Mouse (Mus musculus): ENCODE results near the gene Lmf2. TPM values are rescaled to one million over a fixed set of nuclear protein-coding genes. Genes with fewer than 3 reads are reported as not detected.

Lmf2 gene
- polyA plus RNA-seq, 1 experiment from 2014 or later: 46.1 TPM

DNA sequence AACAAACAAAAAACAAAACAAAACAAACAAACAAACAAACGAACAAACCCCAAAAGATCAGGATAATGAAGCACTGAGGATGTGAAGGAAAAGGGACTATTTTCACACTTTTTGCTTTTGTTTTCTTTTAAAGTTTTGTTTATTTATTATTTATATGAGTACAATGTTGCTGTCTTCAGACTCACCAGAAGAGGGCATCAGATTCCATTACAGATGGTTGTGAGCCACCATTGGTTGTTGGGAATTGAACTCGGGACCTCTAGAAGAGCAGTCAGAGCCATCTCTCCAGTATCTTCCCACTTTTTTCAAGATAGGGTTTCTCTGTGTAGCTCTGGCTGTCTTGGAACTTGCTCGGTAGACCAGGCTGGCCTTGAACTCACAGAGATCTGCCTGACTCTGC is 12.1 kb downstream of the Lmf2 start:
- no peaks in the 10 kb centered on the region for H3K4me1 ChIP-seq (replicated peaks; ENCODE audit: insufficient read depth, low read length)
- DNase-seq (ENCODE audit: low spot score) (no peak), ATAC-seq (replicated peaks; ENCODE audit: low FRiP score, low read depth) (no peak)
- WGBS: 90% methylated on average over 3 of the region's 3 CpGs
- no peak overlapping the region for H3K27ac ChIP-seq
- no peak overlapping the region for H3K4me2 ChIP-seq (ENCODE audit: low read length)
- peak; percentile 50 for TF ChIP-seq CTCF (IDR thresholded peaks at IDR 0.05; ENCODE audit: low read depth)
- no peaks in the 10 kb centered on the region for H3K9me3 ChIP-seq (replicated peaks; ENCODE audit: low read length)
- H3K27me3 ChIP-seq (ENCODE audit: insufficient read depth, low read length): no peaks in the 10 kb centered on the region
- H3K9ac ChIP-seq (ENCODE audit: low read depth, low read length): no peak overlapping the region
- no peak overlapping the region for H3K4me3 ChIP-seq (replicated peaks; ENCODE audit: low read depth, low read length)
- no peaks in the 10 kb centered on the region for H3K36me3 ChIP-seq (ENCODE audit: insufficient read depth, low read length)

DNA sequence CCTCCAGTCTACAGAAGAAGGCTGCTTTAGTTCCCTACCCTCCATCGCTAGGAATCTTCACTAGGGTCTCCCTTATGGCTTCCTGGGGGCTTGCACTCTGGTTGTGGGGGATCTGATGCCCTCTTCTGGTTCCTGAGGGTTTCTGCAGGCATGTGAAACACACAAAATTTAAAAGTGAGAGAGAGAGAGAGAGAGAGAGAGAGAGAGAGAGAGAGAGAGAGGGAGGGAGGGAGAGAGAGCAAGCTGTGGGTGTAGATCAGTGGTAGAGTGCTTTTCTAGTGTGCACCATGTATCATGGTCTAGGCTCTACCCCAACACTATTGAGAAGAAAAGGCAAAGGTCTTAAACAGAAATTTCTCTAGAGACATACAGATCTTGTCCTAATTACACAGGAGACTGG is 13.8 kb downstream of the Lmf2 start:
- no peak overlapping the region for H3K4me2 ChIP-seq (ENCODE audit: low read length)
- H3K4me1 ChIP-seq (replicated peaks; ENCODE audit: insufficient read depth, low read length): no peaks in the 10 kb centered on the region
- peak; percentile 24; the same call in 1 of the 2 replicates for TF ChIP-seq CTCF (IDR thresholded peaks at IDR 0.05; ENCODE audit: low read depth)
- no peaks in the 10 kb centered on the region for H3K36me3 ChIP-seq (ENCODE audit: insufficient read depth, low read length)
- ATAC-seq (replicated peaks; ENCODE audit: low FRiP score, low read depth): no peak
- no peaks in the 10 kb centered on the region for H3K9me3 ChIP-seq (replicated peaks; ENCODE audit: low read length)
- H3K27ac ChIP-seq: no peak overlapping the region
- no peak for DNase-seq (ENCODE audit: low spot score)
- H3K9ac ChIP-seq (ENCODE audit: low read depth, low read length): no peak overlapping the region
- 19% methylated on average over 1 of the region's 1 CpGs for WGBS
- no peak overlapping the region for H3K4me3 ChIP-seq (replicated peaks; ENCODE audit: low read depth, low read length)
- no peaks in the 10 kb centered on the region for H3K27me3 ChIP-seq (ENCODE audit: insufficient read depth, low read length)

DNA sequence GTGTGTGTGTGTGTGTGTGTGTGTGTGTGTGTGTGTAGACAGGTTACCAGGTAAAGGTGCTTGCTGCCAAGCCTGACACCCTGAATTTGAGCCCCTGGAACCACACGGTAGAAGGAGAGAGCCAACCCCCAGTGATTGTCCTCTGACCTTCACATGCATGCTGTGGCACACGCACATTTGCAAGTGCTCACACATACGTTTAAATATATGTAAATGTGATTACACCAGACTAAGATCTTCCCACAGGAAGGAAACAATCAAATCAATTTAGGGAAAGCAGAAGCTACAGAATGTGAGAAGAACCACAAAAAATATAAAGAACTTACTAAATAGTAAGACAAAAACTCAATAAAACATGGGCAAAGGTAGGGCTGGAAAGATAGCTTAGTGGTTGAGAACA is 15.3 kb downstream of the Lmf2 start:
- no peaks in the 10 kb centered on the region for H3K27me3 ChIP-seq (ENCODE audit: insufficient read depth, low read length)
- no peak for TF ChIP-seq CTCF (IDR thresholded peaks at IDR 0.05; ENCODE audit: low read depth)
- DNase-seq (ENCODE audit: low spot score) (no peak), ATAC-seq (replicated peaks; ENCODE audit: low FRiP score, low read depth) (no peak)
- WGBS: 83% methylated on average over 3 of the region's 3 CpGs
- H3K9me3 ChIP-seq (replicated peaks; ENCODE audit: low read length): no peaks in the 10 kb centered on the region
- no peak overlapping the region for H3K27ac ChIP-seq
- no peak overlapping the region for H3K4me3 ChIP-seq (replicated peaks; ENCODE audit: low read depth, low read length)
- H3K4me1 ChIP-seq (replicated peaks; ENCODE audit: insufficient read depth, low read length): no peaks in the 10 kb centered on the region
- H3K9ac ChIP-seq (ENCODE audit: low read depth, low read length): no peak overlapping the region
- H3K4me2 ChIP-seq (ENCODE audit: low read length): no peak overlapping the region
- H3K36me3 ChIP-seq (ENCODE audit: insufficient read depth, low read length): no peaks in the 10 kb centered on the region

DNA sequence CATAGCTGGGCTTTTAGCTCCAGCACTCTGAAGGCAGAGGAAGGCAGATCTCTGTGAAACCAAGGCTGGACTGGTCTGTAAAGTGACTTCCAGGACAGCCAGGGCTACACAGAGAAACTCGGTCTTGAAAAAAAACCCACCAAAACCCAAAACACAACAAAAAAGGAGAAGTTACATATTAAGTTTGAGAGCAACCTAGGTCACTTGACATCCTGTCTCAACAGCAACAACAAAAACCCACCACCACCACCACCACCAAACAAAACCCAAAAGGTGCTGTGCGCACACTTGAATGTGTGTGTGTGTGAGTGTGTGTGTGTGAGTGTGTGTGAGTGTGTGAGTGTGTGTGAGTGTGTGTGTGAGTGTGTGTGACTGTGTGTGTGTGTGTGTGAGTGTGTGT is 15.8 kb downstream of the Lmf2 start:
- Histone ChIP-seq H3K9ac (ENCODE audit: low read depth, low read length) (no peak overlapping the region), H3K27me3 (ENCODE audit: insufficient read depth, low read length) (no peaks in the 10 kb centered on the region), H3K36me3 (ENCODE audit: insufficient read depth, low read length) (no peaks in the 10 kb centered on the region), H3K4me1 (replicated peaks; ENCODE audit: insufficient read depth, low read length) (no peaks in the 10 kb centered on the region), H3K9me3 (replicated peaks; ENCODE audit: low read length) (no peaks in the 10 kb centered on the region), H3K27ac (no peak overlapping the region), H3K4me3 (replicated peaks; ENCODE audit: low read depth, low read length) (no peak overlapping the region), H3K4me2 (ENCODE audit: low read length) (no peak overlapping the region)
- ATAC-seq (replicated peaks; ENCODE audit: low FRiP score, low read depth) (no peak), DNase-seq (ENCODE audit: low spot score) (no peak)
- no peak for TF ChIP-seq CTCF (IDR thresholded peaks at IDR 0.05; ENCODE audit: low read depth)
- 88% methylated on average over 2 of the region's 2 CpGs for WGBS

DNA sequence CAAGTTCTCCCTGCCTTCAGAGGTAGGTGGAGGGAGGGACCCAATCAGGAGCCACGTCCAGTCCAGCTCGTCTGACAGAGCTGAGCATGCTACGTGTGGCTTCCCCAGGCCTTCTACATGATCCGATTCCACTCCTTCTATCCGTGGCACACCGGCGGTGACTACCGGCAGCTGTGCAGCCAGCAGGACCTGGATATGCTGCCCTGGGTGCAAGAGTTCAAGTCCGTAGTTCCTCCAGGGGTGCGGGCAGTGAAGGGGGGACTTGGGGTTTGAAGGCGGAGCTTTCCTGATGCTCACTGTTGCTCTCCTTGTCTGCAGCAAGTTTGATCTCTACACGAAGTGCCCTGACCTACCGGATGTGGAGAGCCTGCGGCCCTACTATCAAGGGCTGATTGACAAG is 19.0 kb downstream of the Lmf2 start:
- Histone ChIP-seq H3K4me1 (replicated peaks; ENCODE audit: insufficient read depth, low read length) (no peaks in the 10 kb centered on the region), H3K27ac (no peak overlapping the region), H3K9ac (ENCODE audit: low read depth, low read length) (no peak overlapping the region), H3K4me2 (ENCODE audit: low read length) (no peak overlapping the region), H3K36me3 (ENCODE audit: insufficient read depth, low read length) (no peaks in the 10 kb centered on the region), H3K27me3 (ENCODE audit: insufficient read depth, low read length) (no peaks in the 10 kb centered on the region), H3K4me3 (replicated peaks; ENCODE audit: low read depth, low read length) (no peak overlapping the region), H3K9me3 (replicated peaks; ENCODE audit: low read length) (no peaks in the 10 kb centered on the region)
- no peak for DNase-seq (ENCODE audit: low spot score)
- TF ChIP-seq CTCF (IDR thresholded peaks at IDR 0.05; ENCODE audit: low read depth): no peak
- ATAC-seq (replicated peaks; ENCODE audit: low FRiP score, low read depth): no peak
- WGBS: 81% methylated on average over 14 of the region's 14 CpGs

DNA sequence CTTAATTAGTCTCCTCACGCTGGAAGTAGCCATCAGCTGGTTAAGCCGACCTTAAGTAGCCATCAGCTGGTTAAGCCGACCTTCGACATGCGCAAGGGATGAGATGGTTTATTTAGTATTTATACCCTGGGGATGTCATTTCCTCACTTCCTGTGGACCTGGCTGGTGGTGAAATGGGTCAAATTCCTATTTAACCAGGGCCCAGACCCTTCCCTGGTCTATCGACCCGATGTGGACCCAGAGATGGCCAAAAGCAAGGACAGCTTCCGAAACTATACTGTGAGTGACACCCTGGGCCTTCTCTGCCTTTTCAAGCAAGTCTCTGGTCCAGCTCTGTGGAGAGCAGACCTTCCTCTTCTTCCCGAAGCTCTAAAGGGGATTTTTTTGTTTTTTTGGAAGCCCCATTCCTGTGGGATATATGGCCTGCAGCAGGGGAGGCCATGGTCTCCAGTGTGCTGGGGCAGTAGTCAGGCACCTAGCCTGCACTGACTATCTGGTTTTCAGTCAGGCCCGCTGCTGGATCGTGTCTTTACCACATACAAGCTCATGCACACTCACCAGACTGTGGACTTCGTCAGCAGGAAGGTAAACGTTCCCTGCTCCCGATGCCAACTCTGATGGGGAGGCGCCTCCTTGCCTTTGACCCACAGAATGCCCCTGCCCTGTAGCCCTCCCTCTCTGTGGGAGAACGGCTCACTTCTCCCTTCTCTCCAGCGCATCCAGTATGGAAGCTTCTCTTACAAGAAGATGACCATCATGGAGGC is 20.5 kb downstream of the Lmf2 start:
- H3K9ac ChIP-seq (ENCODE audit: low read depth, low read length): no peak overlapping the region
- no peak for TF ChIP-seq CTCF (IDR thresholded peaks at IDR 0.05; ENCODE audit: low read depth)
- H3K36me3 ChIP-seq (ENCODE audit: insufficient read depth, low read length): no peaks in the 10 kb centered on the region
- 76% methylated on average over 17 of the region's 17 CpGs for WGBS
- DNase-seq (ENCODE audit: low spot score) (no peak), ATAC-seq (replicated peaks; ENCODE audit: low FRiP score, low read depth) (no peak)
- no peak overlapping the region for H3K27ac ChIP-seq
- no peak overlapping the region for H3K4me2 ChIP-seq (ENCODE audit: low read length)
- H3K4me1 ChIP-seq (replicated peaks; ENCODE audit: insufficient read depth, low read length): no peaks in the 10 kb centered on the region
- no peak overlapping the region for H3K4me3 ChIP-seq (replicated peaks; ENCODE audit: low read depth, low read length)
- H3K9me3 ChIP-seq (replicated peaks; ENCODE audit: low read length): no peaks in the 10 kb centered on the region
- H3K27me3 ChIP-seq (ENCODE audit: insufficient read depth, low read length): no peaks in the 10 kb centered on the region

DNA sequence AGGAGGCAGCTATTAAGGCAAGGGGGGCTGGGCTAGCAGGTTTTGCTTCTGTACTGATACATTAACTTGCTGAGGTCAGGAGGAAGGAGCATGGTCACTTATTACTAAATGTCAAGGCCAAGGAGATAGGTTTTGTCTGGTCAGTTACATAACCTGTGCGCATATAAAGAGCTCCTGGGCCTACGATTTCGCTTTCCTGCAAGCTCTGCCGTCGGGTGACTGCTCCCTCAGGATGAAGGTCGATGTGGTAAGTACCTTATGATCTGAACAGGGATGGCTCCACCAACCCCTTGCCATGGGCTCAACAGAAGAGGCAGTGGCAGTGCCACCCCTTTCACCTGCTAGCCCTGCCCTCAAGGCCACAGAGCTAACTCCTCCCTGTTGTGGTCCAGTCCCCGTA is 21.2 kb downstream of the Lmf2 start, which contains the start of gene Miox:
Gene Miox (plus strand): TSS at position 128 of the 400 bp plus-strand sequence.
- no peak within 1 kb of the TSS for H3K4me2 ChIP-seq (ENCODE audit: low read length)
- no peak within 1 kb of the TSS for H3K4me3 ChIP-seq (replicated peaks; ENCODE audit: low read depth, low read length)
- TF ChIP-seq CTCF (IDR thresholded peaks at IDR 0.05; ENCODE audit: low read depth): no peak
- ATAC-seq (replicated peaks; ENCODE audit: low FRiP score, low read depth) (0 out of 2 replicates have a peak, but pooled peaks have one; percentile 46), DNase-seq (ENCODE audit: low spot score) (no peak)
- no peaks in the 10 kb centered on the region for H3K36me3 ChIP-seq (ENCODE audit: insufficient read depth, low read length)
- WGBS: 77% methylated on average over 7 of the region's 7 CpGs
- no peak within 1 kb of the TSS for H3K27ac ChIP-seq
- no peaks in the 10 kb centered on the region for H3K9me3 ChIP-seq (replicated peaks; ENCODE audit: low read length)
- no peaks in the 10 kb centered on the region for H3K4me1 ChIP-seq (replicated peaks; ENCODE audit: insufficient read depth, low read length)
- H3K9ac ChIP-seq (ENCODE audit: low read depth, low read length): no peak within 1 kb of the TSS
- H3K27me3 ChIP-seq (ENCODE audit: insufficient read depth, low read length): no peaks in the 10 kb centered on the region

All from kidney, postnatal 0 days (tissue).